Mouse (Mus musculus) E14TG2a.4 (cell line): ENCODE measurements around the gene Mat2b.
A peak's percentile ranks its signal among the peaks of the same experiment; 100 is the strongest.

Source experiments
- CTCF ChIP-seq: conservative IDR thresholded peaks from 2 replicates; pipeline ENCODE4 v1.5.1; 2014; ENCODE audit warnings: low read length
- POU5F1 ChIP-seq: IDR thresholded peaks from 2 replicates; pipeline ENCODE4 v1.6.1; 2014; ENCODE audit warnings: low read length, borderline replicate concordance

DNA sequence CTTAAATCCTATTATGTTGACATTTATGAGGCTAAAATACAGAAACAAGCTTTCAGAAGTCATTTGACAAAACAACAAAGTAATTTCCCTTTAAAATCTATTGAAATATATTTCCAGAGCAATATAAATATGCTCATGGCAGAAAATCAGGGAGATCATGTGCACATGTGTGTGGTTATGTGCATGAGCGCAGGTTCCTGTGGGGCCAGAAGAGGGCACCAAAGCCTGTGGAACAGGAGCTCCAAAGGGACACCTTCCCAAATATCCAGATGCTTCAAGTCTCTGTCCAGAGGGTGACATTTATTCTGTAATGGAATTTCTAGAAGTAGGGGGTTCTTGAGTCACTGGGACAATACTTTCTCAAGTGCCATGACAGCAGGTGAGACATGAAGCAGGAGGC, 17.8 kb downstream of the Mat2b start:
- TF ChIP-seq CTCF (peak; percentile 56), POU5F1 (no peak)
